Mouse (Mus musculus) spleen, postnatal 0 days (tissue): ENCODE data around the gene Rasa2. TPM values are rescaled to one million over a fixed set of nuclear protein-coding genes. Genes with fewer than 3 reads are reported as not detected.

Experiments used
- polyA plus RNA-seq: library from polyadenylated mRNA; unstranded; fragments of >200 nt; fragmentation: Nextera tagmentation; extraction: Ambion mirVana; gene quantifications from 2 replicates; pipeline ENCODE4 v1.2.1, GENCODE M21; 2015

The Rasa2 gene
- 6.2 and 7.6 TPM in 2 replicates for polyA plus RNA-seq

DNA sequence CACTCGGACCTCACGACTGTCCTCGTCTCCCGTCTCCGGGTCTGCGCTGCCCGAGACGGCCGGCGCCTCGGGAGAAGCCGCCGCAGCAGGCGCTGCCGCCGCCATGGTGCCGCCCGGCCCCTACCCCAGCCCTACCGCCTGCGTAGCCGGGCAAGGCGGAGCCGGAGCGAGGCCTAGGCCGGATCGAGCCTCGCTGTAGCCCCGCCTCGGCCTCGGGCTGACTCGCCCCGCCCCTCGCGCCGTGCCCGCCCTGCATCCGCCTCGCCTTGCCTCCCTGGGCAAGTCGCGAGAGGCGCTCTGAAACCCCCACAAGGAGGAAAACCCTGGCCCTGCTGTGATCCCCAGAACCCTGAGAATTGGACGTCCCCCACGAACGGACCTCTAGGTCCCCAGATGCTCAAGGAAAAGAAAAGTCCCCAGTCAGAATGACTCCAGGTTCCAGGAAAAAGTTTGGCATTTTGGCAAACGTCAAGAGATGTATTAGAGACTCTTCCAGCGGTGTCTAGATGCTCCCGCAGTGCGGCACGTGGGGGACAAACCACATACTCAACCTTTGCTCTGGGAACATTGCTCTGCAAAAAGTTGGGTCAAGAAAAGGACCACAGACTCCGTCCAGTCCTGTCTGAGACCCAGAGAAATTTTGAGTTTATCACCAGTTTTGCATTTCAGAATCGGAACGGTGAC, at the start of gene Rasa2:
TSS of gene Rasa2 (minus strand) at position 229 of the 684 bp plus-strand sequence.

DNA sequence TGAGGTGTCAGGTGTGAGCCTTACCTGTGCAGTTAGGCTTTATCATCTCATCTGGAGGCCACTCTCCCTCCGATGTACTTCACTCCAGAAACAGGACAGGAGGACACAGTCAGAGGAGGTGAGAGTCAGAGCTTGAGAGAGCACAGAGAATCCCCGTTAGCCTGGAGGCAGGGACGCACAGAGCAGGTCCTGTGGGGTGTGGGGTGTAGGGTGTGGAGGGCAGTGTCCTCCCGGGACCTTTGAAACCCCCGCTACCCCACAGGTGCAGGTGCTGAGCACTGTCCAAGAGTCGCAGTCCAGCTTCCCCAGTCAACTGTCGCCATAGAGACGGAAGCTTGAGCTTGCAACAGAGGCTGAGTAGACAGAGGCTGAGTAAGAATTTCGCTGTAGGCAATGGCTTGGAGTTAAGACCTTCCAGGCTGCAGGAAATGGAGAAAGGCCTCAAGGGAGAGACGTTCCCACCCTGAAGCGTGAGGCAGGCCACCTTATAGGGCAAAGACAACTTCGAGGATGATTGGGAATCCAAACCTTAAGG, 106.4 kb downstream of the Rasa2 start, which contains the start of gene Gm28729:
TSS of gene Gm28729 (minus strand) at position 293 of the 535 bp plus-strand sequence.

Other genes starting within 250 kb of the Rasa2 start
- 111 and 124 TPM in 2 replicates for gene Rnf7, start 152.9 kb downstream of the Rasa2 start, polyA plus RNA-seq
- gene Gm28729, start 106.4 kb downstream of the Rasa2 start, polyA plus RNA-seq, result not detected in 2 replicates
- gene Zbtb38, start 121.2 kb upstream of the Rasa2 start, polyA plus RNA-seq, result 9.2 and 12.2 TPM in 2 replicates